Comparison of ENCODE assay signal across 20 mouse cellular contexts in genomic region chr4:71131670-71132317, GRCm38 (mm10).
A peak's percentile ranks its signal among the peaks of the same experiment; 100 is the strongest.
DNase-seq lines count a peak whose midpoint lies in the region; ATAC-seq lines count a peak whose summit lies in the region.
"Had no signal": no experiment of that assay in that cellular context is flagged by ENCODE, and none has a peak within 500 bp of the region (broad histone marks: within the 10 kb centered on the region; RNA-seq: fewer than 3 reads in every experiment).

No protein-coding gene starts in this region.

- H3K9me3 ChIP-seq in hindbrain, embryonic 11.5 days (ENCODE audit: control insufficient read depth, low read length) = no peaks in the 10 kb centered on the region
- H3K9me3 ChIP-seq in hindbrain, embryonic 14.5 days (ENCODE audit: control insufficient read depth, low read length) = no peaks in the 10 kb centered on the region
- no peaks in the 10 kb centered on the region for H3K9me3 ChIP-seq in midbrain, embryonic 11.5 days (ENCODE audit: control insufficient read depth, low read length)
- no peaks in the 10 kb centered on the region for H3K9me3 ChIP-seq in midbrain, embryonic 10.5 days (replicated peaks)
- H3K9me3 ChIP-seq: forebrain, embryonic 12.5 days; heart, embryonic 15.5 days; limb, embryonic 13.5 days; stomach, embryonic 15.5 days had no signal

- no peak for DNase-seq in hindbrain, embryonic 11.5 days (ENCODE audit: low spot score)
- no peak for DNase-seq in hindbrain, embryonic 14.5 days (ENCODE audit: low spot score)
- no peak for DNase-seq in midbrain, embryonic 11.5 days (ENCODE audit: low spot score, missing footprints)
- no peak for DNase-seq in midbrain, embryonic 10.5 days (ENCODE audit: low spot score)
- peak; percentile 36 for DNase-seq in embryo, embryonic 10.5 days (ENCODE audit: low spot score)
- peak; percentile 12 for DNase-seq in forelimb bud, embryonic 11.5 days (ENCODE audit: low read depth, low spot score)
- no peak for DNase-seq in retina, postnatal 1 day
- DNase-seq: adrenal gland, adult 2 months; cerebellum, adult 8-10 months; heart, postnatal 4 days; kidney, postnatal 36 days; lung, postnatal 10 days; thymus, adult 18-20 months; thymus, postnatal 4 days had no signal

- no peak overlapping the region for H3K27ac ChIP-seq in hindbrain, embryonic 11.5 days (ENCODE audit: low read depth, low read length)
- no peak overlapping the region for H3K27ac ChIP-seq in hindbrain, embryonic 14.5 days
- no peak overlapping the region for H3K27ac ChIP-seq in midbrain, embryonic 11.5 days (ENCODE audit: low read depth, low read length)
- no peak overlapping the region for H3K27ac ChIP-seq in midbrain, embryonic 10.5 days (replicated peaks)
- H3K27ac ChIP-seq: forebrain, embryonic 12.5 days; heart, embryonic 15.5 days; limb, embryonic 13.5 days; liver, embryonic 14.5 days; stomach, embryonic 15.5 days had no signal

- no peaks in the 10 kb centered on the region for H3K36me3 ChIP-seq in hindbrain, embryonic 11.5 days (ENCODE audit: control insufficient read depth, insufficient read depth, low read length)
- no peaks in the 10 kb centered on the region for H3K36me3 ChIP-seq in hindbrain, embryonic 14.5 days (replicated peaks; ENCODE audit: control insufficient read depth, insufficient read depth)
- H3K36me3 ChIP-seq in midbrain, embryonic 11.5 days (ENCODE audit: control insufficient read depth, insufficient read depth, low read length) = no peaks in the 10 kb centered on the region
- no peaks in the 10 kb centered on the region for H3K36me3 ChIP-seq in midbrain, embryonic 10.5 days
- H3K36me3 ChIP-seq: forebrain, embryonic 12.5 days; heart, embryonic 15.5 days; limb, embryonic 13.5 days; stomach, embryonic 15.5 days had no signal

- 46% methylated on average over 1 of the region's 1 CpGs for WGBS in hindbrain, embryonic 11.5 days
- 38% methylated on average over 1 of the region's 1 CpGs for WGBS in hindbrain, embryonic 14.5 days
- 44% methylated on average over 1 of the region's 1 CpGs for WGBS in midbrain, embryonic 11.5 days
- whole genome bisulfite sequencing in midbrain, embryonic 10.5 days = 73% methylated on average over 1 of the region's 1 CpGs

- H3K4me1 ChIP-seq in hindbrain, embryonic 11.5 days (replicated peaks; ENCODE audit: control insufficient read depth, insufficient read depth, low read length) = no peaks in the 10 kb centered on the region
- H3K4me1 ChIP-seq in hindbrain, embryonic 14.5 days (replicated peaks; ENCODE audit: control insufficient read depth, insufficient read depth, low read length) = no peaks in the 10 kb centered on the region
- H3K4me1 ChIP-seq in midbrain, embryonic 11.5 days (ENCODE audit: control insufficient read depth, insufficient read depth, low read length) = no peaks in the 10 kb centered on the region
- peaks cover 9% of the 10 kb centered on the region; the same call in 1 of the 2 replicates for H3K4me1 ChIP-seq in midbrain, embryonic 10.5 days
- H3K4me1 ChIP-seq: heart, embryonic 15.5 days; stomach, embryonic 15.5 days had no signal

- no peak overlapping the region for H3K4me2 ChIP-seq in hindbrain, embryonic 11.5 days (replicated peaks; ENCODE audit: low read depth, low read length)
- H3K4me2 ChIP-seq in hindbrain, embryonic 14.5 days (replicated peaks) = no peak overlapping the region
- no peak overlapping the region for H3K4me2 ChIP-seq in midbrain, embryonic 11.5 days
- H3K4me2 ChIP-seq: forebrain, embryonic 12.5 days; heart, embryonic 15.5 days; stomach, embryonic 15.5 days had no signal

- H3K9ac ChIP-seq in hindbrain, embryonic 11.5 days (ENCODE audit: low read depth, low read length) = no peak overlapping the region
- no peak overlapping the region for H3K9ac ChIP-seq in hindbrain, embryonic 14.5 days
- H3K9ac ChIP-seq in midbrain, embryonic 11.5 days (ENCODE audit: low read length) = no peak overlapping the region
- H3K9ac ChIP-seq: forebrain, embryonic 12.5 days; heart, embryonic 15.5 days; limb, embryonic 13.5 days; liver, embryonic 14.5 days; stomach, embryonic 15.5 days had no signal

- H3K27me3 ChIP-seq in hindbrain, embryonic 11.5 days (ENCODE audit: control insufficient read depth, insufficient read depth, low read length) = no peaks in the 10 kb centered on the region
- H3K27me3 ChIP-seq in hindbrain, embryonic 14.5 days (ENCODE audit: control insufficient read depth, insufficient read depth, low read length) = no peaks in the 10 kb centered on the region
- no peaks in the 10 kb centered on the region for H3K27me3 ChIP-seq in midbrain, embryonic 11.5 days (ENCODE audit: control insufficient read depth, insufficient read depth, low read length)
- no peaks in the 10 kb centered on the region for H3K27me3 ChIP-seq in midbrain, embryonic 10.5 days (ENCODE audit: low read depth, poor library complexity, severe bottlenecking)
- H3K27me3 ChIP-seq: forebrain, embryonic 12.5 days; heart, embryonic 15.5 days; limb, embryonic 13.5 days; stomach, embryonic 15.5 days had no signal

- no peak overlapping the region for H3K4me3 ChIP-seq in hindbrain, embryonic 11.5 days (ENCODE audit: low read depth, low read length)
- no peak overlapping the region for H3K4me3 ChIP-seq in hindbrain, embryonic 14.5 days (replicated peaks; ENCODE audit: low read length)
- H3K4me3 ChIP-seq in midbrain, embryonic 11.5 days (ENCODE audit: low read depth, low read length) = no peak overlapping the region
- H3K4me3 ChIP-seq in midbrain, embryonic 10.5 days = no peak overlapping the region
- H3K4me3 ChIP-seq: forebrain, embryonic 12.5 days; heart, embryonic 15.5 days; limb, embryonic 13.5 days; myocyte; stomach, embryonic 15.5 days had no signal

- ATAC-seq in hindbrain, embryonic 11.5 days (ENCODE audit: low FRiP score) = peak; percentile 59; the same call in 1 of the 2 replicates
- no peak for ATAC-seq in hindbrain, embryonic 14.5 days (ENCODE audit: low FRiP score)
- ATAC-seq in midbrain, embryonic 11.5 days (ENCODE audit: low FRiP score) = 0 out of 2 replicates have a peak, but pooled peaks have one; percentile 55

Comparison
In these comparisons a context has a peak if more than half of its experiments do, and no peak if none do; other contexts are left out.
1. DNase-seq: peak in embryo, embryonic 10.5 days (single experiment) and forelimb bud, embryonic 11.5 days (single experiment); none in hindbrain, embryonic 11.5 days (single experiment), hindbrain, embryonic 14.5 days (single experiment), midbrain, embryonic 11.5 days (single experiment), midbrain, embryonic 10.5 days (single experiment) and retina, postnatal 1 day (single experiment).